Mouse (Mus musculus) forebrain, embryonic 10.5 days (tissue): ENCODE results near the gene Bmpr1b. TPM values are rescaled to one million over a fixed set of nuclear protein-coding genes. Genes with fewer than 3 reads are reported as not detected.

Experiments used
- DNase-seq: peaks from one replicate; pipeline ENCODE4 v3.0.0-alpha.2; 2017; ENCODE audit warnings: low spot score; ENCODE audit errors: extremely low spot score
- H3K27ac ChIP-seq: fragments of 300-500 bp; sonication (generic); 2 replicates; pipeline ENCODE4 v1.5.1; 2016; ENCODE audit warnings: mild to moderate bottlenecking
- H3K27me3 ChIP-seq: fragments of 300-500 bp; sonication (generic); 2 replicates; pipeline ENCODE4 v1.6.1; 2016; ENCODE audit warnings: mild to moderate bottlenecking; ENCODE audit not compliant: poor library complexity, severe bottlenecking
- H3K36me3 ChIP-seq: fragments of 300-500 bp; sonication (generic); replicated peaks from 2 replicates; pipeline ENCODE4 v1.6.1; 2016; ENCODE audit warnings: mild to moderate bottlenecking, moderate library complexity
- H3K4me1 ChIP-seq: fragments of 300-500 bp; sonication (generic); 2 replicates; pipeline ENCODE4 v1.6.1; 2016
- H3K4me3 ChIP-seq: fragments of 300-500 bp; sonication (generic); 2 replicates; pipeline ENCODE4 v1.5.1; 2016; ENCODE audit warnings: mild to moderate bottlenecking, moderate library complexity
- H3K9me3 ChIP-seq: fragments of 300-500 bp; sonication (generic); 2 replicates; pipeline ENCODE4 v1.6.1; 2016; ENCODE audit warnings: mild to moderate bottlenecking, moderate library complexity
- WGBS: fragments of 180-500 bp; shearing (Covaris S2); methylation state at CpG from one replicate; pipeline ENCODE4 v1.1.7; 2016; 5-methylcytosine and 5-hydroxymethylcytosine counted together
- polyA plus RNA-seq: library from polyadenylated mRNA; unstranded; fragments of >200 nt; fragmentation: Nextera tagmentation; extraction: Ambion mirVana; gene quantifications from 2 replicates; pipeline ENCODE4 v1.2.1, GENCODE M21; 2016

The Bmpr1b gene
- polyA plus RNA-seq, 1 experiment from 2014 or later, result 9.2 TPM

GRCm38 (mm10) chr3:142163896-142164295 is 5.3 kb downstream of the Bmpr1b start:
- Histone ChIP-seq H3K27ac (no peak overlapping the region), H3K4me1 (peaks cover 34% of the 10 kb centered on the region), H3K9me3 (no peaks in the 10 kb centered on the region), H3K27me3 (no peaks in the 10 kb centered on the region), H3K4me3 (no peak overlapping the region), H3K36me3 (0 out of 2 replicates have a peak, but pooled peaks cover 3% of the 10 kb centered on the region)
- 79% methylated on average over 2 of the region's 2 CpGs for WGBS
- no peak for DNase-seq

- no peak for DNase-seq
- H3K4me1 ChIP-seq, result peaks cover 19% of the 10 kb centered on the region
- no peak overlapping the region for H3K4me3 ChIP-seq
- H3K27me3 ChIP-seq, result no peaks in the 10 kb centered on the region
- H3K9me3 ChIP-seq, result no peaks in the 10 kb centered on the region
- WGBS, result 86% methylated on average over 3 of the region's 3 CpGs
- no peak overlapping the region for H3K27ac ChIP-seq
- H3K36me3 ChIP-seq, result peaks cover 7% of the 10 kb centered on the region; the same call in 1 of the 2 replicates
Observed at GRCm38 (mm10) chr3:142161405-142161804, 7.8 kb downstream of the Bmpr1b start.

- peaks cover 6% of the 10 kb centered on the region; the same call in 1 of the 2 replicates for H3K36me3 ChIP-seq
- no peaks in the 10 kb centered on the region for H3K9me3 ChIP-seq
- H3K4me3 ChIP-seq, result no peak overlapping the region
- WGBS, result 91% methylated on average over 5 of the region's 5 CpGs
- no peaks in the 10 kb centered on the region for H3K4me1 ChIP-seq
- H3K27ac ChIP-seq, result no peak overlapping the region
- no peak for DNase-seq
- H3K27me3 ChIP-seq, result no peaks in the 10 kb centered on the region
Observed at GRCm38 (mm10) chr3:142151980-142152379, 17.2 kb downstream of the Bmpr1b start.

GRCm38 (mm10) chr3:142138796-142139195 is 30.4 kb downstream of the Bmpr1b start:
- no peak for DNase-seq
- Histone ChIP-seq H3K4me3 (no peak overlapping the region), H3K9me3 (no peaks in the 10 kb centered on the region), H3K36me3 (0 out of 2 replicates have a peak, but pooled peaks cover 9% of the 10 kb centered on the region), H3K27ac (no peak overlapping the region), H3K4me1 (0 out of 2 replicates have a peak, but pooled peaks cover 2% of the 10 kb centered on the region), H3K27me3 (no peaks in the 10 kb centered on the region)
- 92% methylated on average over 5 of the region's 5 CpGs for WGBS

GRCm38 (mm10) chr3:142126379-142126778 is 42.8 kb downstream of the Bmpr1b start:
- H3K27ac ChIP-seq, result no peak overlapping the region
- no peak for DNase-seq
- WGBS, result 88% methylated on average over 1 of the region's 1 CpGs
- H3K4me1 ChIP-seq, result peaks cover 20% of the 10 kb centered on the region
- H3K27me3 ChIP-seq, result no peaks in the 10 kb centered on the region
- no peaks in the 10 kb centered on the region for H3K36me3 ChIP-seq
- no peak overlapping the region for H3K4me3 ChIP-seq
- no peaks in the 10 kb centered on the region for H3K9me3 ChIP-seq

GRCm38 (mm10) chr3:142125556-142125955 is 43.7 kb downstream of the Bmpr1b start:
- Histone ChIP-seq H3K4me1 (peaks cover 22% of the 10 kb centered on the region), H3K4me3 (no peak overlapping the region), H3K27me3 (no peaks in the 10 kb centered on the region), H3K36me3 (no peaks in the 10 kb centered on the region), H3K9me3 (no peaks in the 10 kb centered on the region), H3K27ac (no peak overlapping the region)
- 68% methylated on average over 2 of the region's 2 CpGs for WGBS
- no peak for DNase-seq

GRCm38 (mm10) chr3:142124255-142124654 is 45.0 kb downstream of the Bmpr1b start:
- no peaks in the 10 kb centered on the region for H3K27me3 ChIP-seq
- H3K36me3 ChIP-seq, result no peaks in the 10 kb centered on the region
- DNase-seq, result no peak
- peaks cover 22% of the 10 kb centered on the region for H3K4me1 ChIP-seq
- H3K4me3 ChIP-seq, result no peak overlapping the region
- H3K9me3 ChIP-seq, result no peaks in the 10 kb centered on the region
- no peak overlapping the region for H3K27ac ChIP-seq
- 50% methylated on average over 6 of the region's 6 CpGs for WGBS

- Histone ChIP-seq H3K27ac (no peak overlapping the region), H3K4me3 (no peak overlapping the region), H3K4me1 (peaks cover 22% of the 10 kb centered on the region), H3K36me3 (no peaks in the 10 kb centered on the region), H3K27me3 (no peaks in the 10 kb centered on the region), H3K9me3 (no peaks in the 10 kb centered on the region)
- DNase-seq, result no peak
- 84% methylated on average over 5 of the region's 5 CpGs for WGBS
Observed at GRCm38 (mm10) chr3:142122376-142122775, 46.8 kb downstream of the Bmpr1b start.

GRCm38 (mm10) chr3:142120795-142121194 is 48.4 kb downstream of the Bmpr1b start:
- Histone ChIP-seq H3K27me3 (no peaks in the 10 kb centered on the region), H3K27ac (no peak overlapping the region), H3K4me3 (no peak overlapping the region), H3K4me1 (peaks cover 22% of the 10 kb centered on the region), H3K9me3 (no peaks in the 10 kb centered on the region), H3K36me3 (no peaks in the 10 kb centered on the region)
- DNase-seq, result no peak
- WGBS, result 84% methylated on average over 3 of the region's 3 CpGs

GRCm38 (mm10) chr3:142114762-142115316 is 54.4 kb downstream of the Bmpr1b start:
- peaks cover 11% of the 10 kb centered on the region; the same call in 1 of the 2 replicates for H3K4me1 ChIP-seq
- DNase-seq, result no peak
- H3K27ac ChIP-seq, result no peak overlapping the region
- no peaks in the 10 kb centered on the region for H3K36me3 ChIP-seq
- H3K9me3 ChIP-seq, result no peaks in the 10 kb centered on the region
- WGBS, result 62% methylated on average over 6 of the region's 6 CpGs
- H3K4me3 ChIP-seq, result no peak overlapping the region
- no peaks in the 10 kb centered on the region for H3K27me3 ChIP-seq

- WGBS, result 84% methylated on average over 3 of the region's 3 CpGs
- H3K36me3 ChIP-seq, result no peaks in the 10 kb centered on the region
- H3K9me3 ChIP-seq, result no peaks in the 10 kb centered on the region
- peaks cover 13% of the 10 kb centered on the region; the same call in 1 of the 2 replicates for H3K4me1 ChIP-seq
- H3K27ac ChIP-seq, result no peak overlapping the region
- no peak for DNase-seq
- H3K27me3 ChIP-seq, result no peaks in the 10 kb centered on the region
- H3K4me3 ChIP-seq, result no peak overlapping the region
Observed at GRCm38 (mm10) chr3:142114190-142114589, 55.0 kb downstream of the Bmpr1b start.

GRCm38 (mm10) chr3:142113208-142113607 is 56.0 kb downstream of the Bmpr1b start:
- DNase-seq, result no peak
- Histone ChIP-seq H3K9me3 (no peaks in the 10 kb centered on the region), H3K4me1 (peaks cover 13% of the 10 kb centered on the region; the same call in 1 of the 2 replicates), H3K27ac (no peak overlapping the region), H3K4me3 (no peak overlapping the region), H3K36me3 (no peaks in the 10 kb centered on the region), H3K27me3 (no peaks in the 10 kb centered on the region)
- 90% methylated on average over 4 of the region's 4 CpGs for WGBS

- H3K4me1 ChIP-seq, result peaks cover 14% of the 10 kb centered on the region
- H3K27ac ChIP-seq, result no peak overlapping the region
- no peak overlapping the region for H3K4me3 ChIP-seq
- no peaks in the 10 kb centered on the region for H3K9me3 ChIP-seq
- WGBS, result 89% methylated on average over 6 of the region's 6 CpGs
- no peaks in the 10 kb centered on the region for H3K27me3 ChIP-seq
- no peaks in the 10 kb centered on the region; the same call in 1 of the 2 replicates for H3K36me3 ChIP-seq
- no peak for DNase-seq
Observed at GRCm38 (mm10) chr3:142106227-142106626, 63.0 kb downstream of the Bmpr1b start.
